Mouse (Mus musculus): ENCODE results near the gene 4930519P11Rik. TPM values are rescaled to one million over a fixed set of nuclear protein-coding genes. Genes with fewer than 3 reads are reported as not detected.
A peak's percentile ranks its signal among the peaks of the same experiment; 100 is the strongest.

4930519P11Rik gene
- total and polyA plus RNA-seq, 2 experiments from 2014 or later = 1.1 TPM; not detected in 1

- peaks cover 10% of the 10 kb centered on the region; the same call in 1 of the 2 replicates for H3K4me1 ChIP-seq (ENCODE audit: insufficient read depth)
- DNase-seq (no peak), ATAC-seq (no peak)
- peak overlapping the region; percentile 50; the same call in 1 of the 2 replicates for H3K27ac ChIP-seq (ENCODE audit: low read depth, low read length)
- WGBS = 14% methylated on average over 10 of the region's 10 CpGs
- H3K27me3 ChIP-seq (ENCODE audit: insufficient read depth, low read length) = no peaks in the 10 kb centered on the region
- H3K4me3 ChIP-seq (ENCODE audit: low read depth, low read length) = peak overlapping the region; percentile 83
- TF ChIP-seq CTCF (IDR thresholded peaks at IDR 0.05; ENCODE audit: low read depth) = no peak
- H3K4me2 ChIP-seq (ENCODE audit: low read depth) = peak overlapping the region; percentile 91
- H3K9ac ChIP-seq = peak overlapping the region; percentile 49; the same call in 1 of the 2 replicates
- H3K36me3 ChIP-seq (ENCODE audit: insufficient read depth) = no peaks in the 10 kb centered on the region
- H3K9me3 ChIP-seq (ENCODE audit: low read length) = no peaks in the 10 kb centered on the region
These were observed 44.7 kb downstream of the 4930519P11Rik start for GRCm38 (mm10) chr2:154568329-154569070.

- Histone ChIP-seq H3K9ac (no peak overlapping the region), H3K27ac (ENCODE audit: low read depth, low read length) (0 out of 2 replicates have a peak overlapping the region, but pooled peaks have one; percentile 50), H3K36me3 (ENCODE audit: insufficient read depth) (no peaks in the 10 kb centered on the region), H3K4me3 (ENCODE audit: low read depth, low read length) (no peak overlapping the region), H3K27me3 (ENCODE audit: insufficient read depth, low read length) (no peaks in the 10 kb centered on the region), H3K4me2 (ENCODE audit: low read depth) (no peak overlapping the region; the same call in 1 of the 2 replicates), H3K9me3 (ENCODE audit: low read length) (no peaks in the 10 kb centered on the region), H3K4me1 (ENCODE audit: insufficient read depth) (peaks cover 10% of the 10 kb centered on the region; the same call in 1 of the 2 replicates)
- ATAC-seq (no peak), DNase-seq (no peak)
- WGBS = 64% methylated on average over 2 of the region's 2 CpGs
- TF ChIP-seq CTCF (IDR thresholded peaks at IDR 0.05; ENCODE audit: low read depth) = no peak
These were observed 45.5 kb downstream of the 4930519P11Rik start for GRCm38 (mm10) chr2:154567766-154568165.

GRCm38 (mm10) chr2:154566641-154567040, 46.6 kb downstream of the 4930519P11Rik start:
- DNase-seq (no peak), ATAC-seq (no peak)
- H3K27me3 ChIP-seq (ENCODE audit: insufficient read depth, low read length) = no peaks in the 10 kb centered on the region
- no peak overlapping the region for H3K9ac ChIP-seq
- H3K4me3 ChIP-seq (ENCODE audit: low read depth, low read length) = no peak overlapping the region
- H3K27ac ChIP-seq (ENCODE audit: low read depth, low read length) = no peak overlapping the region
- no peaks in the 10 kb centered on the region for H3K9me3 ChIP-seq (ENCODE audit: low read length)
- H3K36me3 ChIP-seq (ENCODE audit: insufficient read depth) = no peaks in the 10 kb centered on the region
- 45% methylated on average over 8 of the region's 8 CpGs for WGBS
- H3K4me1 ChIP-seq (ENCODE audit: insufficient read depth) = peaks cover 10% of the 10 kb centered on the region; the same call in 1 of the 2 replicates
- no peak overlapping the region for H3K4me2 ChIP-seq (ENCODE audit: low read depth)
- no peak for TF ChIP-seq CTCF (IDR thresholded peaks at IDR 0.05; ENCODE audit: low read depth)

- Histone ChIP-seq H3K36me3 (ENCODE audit: insufficient read depth) (no peaks in the 10 kb centered on the region), H3K9me3 (ENCODE audit: low read length) (no peaks in the 10 kb centered on the region), H3K9ac (no peak overlapping the region), H3K27me3 (ENCODE audit: insufficient read depth, low read length) (no peaks in the 10 kb centered on the region), H3K4me2 (ENCODE audit: low read depth) (no peak overlapping the region), H3K27ac (ENCODE audit: low read depth, low read length) (no peak overlapping the region), H3K4me3 (ENCODE audit: low read depth, low read length) (no peak overlapping the region), H3K4me1 (ENCODE audit: insufficient read depth) (peaks cover 10% of the 10 kb centered on the region; the same call in 1 of the 2 replicates)
- no peak for TF ChIP-seq CTCF (IDR thresholded peaks at IDR 0.05; ENCODE audit: low read depth)
- ATAC-seq (no peak), DNase-seq (no peak)
- 62% methylated on average over 3 of the region's 3 CpGs for WGBS
These were observed 47.7 kb downstream of the 4930519P11Rik start for GRCm38 (mm10) chr2:154565562-154565961.

GRCm38 (mm10) chr2:154563612-154564170, 49.5 kb downstream of the 4930519P11Rik start:
- DNase-seq (no peak), ATAC-seq (no peak)
- 96% methylated on average over 22 of the region's 22 CpGs for WGBS
- no peaks in the 10 kb centered on the region for H3K9me3 ChIP-seq (ENCODE audit: low read length)
- H3K4me3 ChIP-seq (ENCODE audit: low read depth, low read length) = no peak overlapping the region
- no peak overlapping the region for H3K4me2 ChIP-seq (ENCODE audit: low read depth)
- H3K36me3 ChIP-seq (ENCODE audit: insufficient read depth) = no peaks in the 10 kb centered on the region
- H3K27ac ChIP-seq (ENCODE audit: low read depth, low read length) = no peak overlapping the region
- H3K9ac ChIP-seq = no peak overlapping the region
- no peaks in the 10 kb centered on the region for H3K27me3 ChIP-seq (ENCODE audit: insufficient read depth, low read length)
- no peak for TF ChIP-seq CTCF (IDR thresholded peaks at IDR 0.05; ENCODE audit: low read depth)
- H3K4me1 ChIP-seq (ENCODE audit: insufficient read depth) = peaks cover 6% of the 10 kb centered on the region; the same call in 1 of the 2 replicates

Other genes starting within 250 kb of the 4930519P11Rik start
- 14.3 and 14.7 TPM in 2 replicates for gene Cdk5rap1, start 240.4 kb downstream of the 4930519P11Rik start, total RNA-seq (2014; rRNA removed)
- gene Cdk5rap1, start 240.4 kb downstream of the 4930519P11Rik start, polyA plus RNA-seq (2015; fragmentation: Nextera tagmentation; extraction: Ambion mirVana) = 6.3 and 10.4 TPM in 2 replicates
- 23.0 and 25.3 TPM in 2 replicates for gene Snta1, start 205.3 kb downstream of the 4930519P11Rik start, total RNA-seq (2014; rRNA removed)
- 14.8 and 15.8 TPM in 2 replicates for gene Snta1, start 205.3 kb downstream of the 4930519P11Rik start, polyA plus RNA-seq (2015; fragmentation: Nextera tagmentation; extraction: Ambion mirVana)
- gene Cbfa2t2, start 177.0 kb downstream of the 4930519P11Rik start, total RNA-seq (2014; rRNA removed) = 32.5 and 41.8 TPM in 2 replicates
- 22.1 and 31.9 TPM in 2 replicates for gene Cbfa2t2, start 177.0 kb downstream of the 4930519P11Rik start, polyA plus RNA-seq (2015; fragmentation: Nextera tagmentation; extraction: Ambion mirVana)
- gene 1700003F12Rik, start 66.4 kb downstream of the 4930519P11Rik start, total RNA-seq (2014; rRNA removed) = 1.7 and 6.4 TPM in 2 replicates
- gene 1700003F12Rik, start 66.4 kb downstream of the 4930519P11Rik start, polyA plus RNA-seq (2015; fragmentation: Nextera tagmentation; extraction: Ambion mirVana) = 2.8 and 3.2 TPM in 2 replicates
- gene Actl10, start 61.7 kb downstream of the 4930519P11Rik start, total RNA-seq (2014; rRNA removed) = 0.15 and 0.48 TPM in 2 replicates
- gene Actl10, start 61.7 kb downstream of the 4930519P11Rik start, polyA plus RNA-seq (2015; fragmentation: Nextera tagmentation; extraction: Ambion mirVana) = 0.13 TPM in 1 of 2 replicates, not detected in the other
- 14.5 and 16.3 TPM in 2 replicates for gene Necab3, start 54.5 kb downstream of the 4930519P11Rik start, total RNA-seq (2014; rRNA removed)
- gene Necab3, start 54.5 kb downstream of the 4930519P11Rik start, polyA plus RNA-seq (2015; fragmentation: Nextera tagmentation; extraction: Ambion mirVana) = 14.7 and 17.2 TPM in 2 replicates
- 2.8 and 3.0 TPM in 2 replicates for gene E2f1, start 43.5 kb downstream of the 4930519P11Rik start, total RNA-seq (2014; rRNA removed)
- gene E2f1, start 43.5 kb downstream of the 4930519P11Rik start, polyA plus RNA-seq (2015; fragmentation: Nextera tagmentation; extraction: Ambion mirVana) = 4.7 and 4.9 TPM in 2 replicates
- gene Pxmp4, start 9.7 kb downstream of the 4930519P11Rik start, total RNA-seq (2014; rRNA removed) = 13.2 and 15.0 TPM in 2 replicates
- gene Pxmp4, start 9.7 kb downstream of the 4930519P11Rik start, polyA plus RNA-seq (2015; fragmentation: Nextera tagmentation; extraction: Ambion mirVana) = 16.6 and 17.9 TPM in 2 replicates
- 8.8 and 10.2 TPM in 2 replicates for gene Zfp341, start 140 bp downstream of the 4930519P11Rik start, total RNA-seq (2014; rRNA removed)
- gene Zfp341, start 140 bp downstream of the 4930519P11Rik start, polyA plus RNA-seq (2015; fragmentation: Nextera tagmentation; extraction: Ambion mirVana) = 1.3 and 1.4 TPM in 2 replicates
- 176 and 191 TPM in 2 replicates for gene Chmp4b, start 38.3 kb upstream of the 4930519P11Rik start, total RNA-seq (2014; rRNA removed)
- gene Chmp4b, start 38.3 kb upstream of the 4930519P11Rik start, polyA plus RNA-seq (2015; fragmentation: Nextera tagmentation; extraction: Ambion mirVana) = 28.9 and 29.4 TPM in 2 replicates
- not detected in 2 replicates for gene Gm14214, start 156.6 kb upstream of the 4930519P11Rik start, total RNA-seq (2014; rRNA removed)
- not detected in 2 replicates for gene Gm14214, start 156.6 kb upstream of the 4930519P11Rik start, polyA plus RNA-seq (2015; fragmentation: Nextera tagmentation; extraction: Ambion mirVana)
- gene Raly, start 177.7 kb upstream of the 4930519P11Rik start, total RNA-seq (2014; rRNA removed) = 174 and 222 TPM in 2 replicates
- gene Raly, start 177.7 kb upstream of the 4930519P11Rik start, polyA plus RNA-seq (2015; fragmentation: Nextera tagmentation; extraction: Ambion mirVana) = 22.2 and 23.6 TPM in 2 replicates
- gene a, start 178.0 kb upstream of the 4930519P11Rik start, total RNA-seq (2014; rRNA removed) = 0.90 and 2.5 TPM in 2 replicates
- 2.9 and 3.5 TPM in 2 replicates for gene a, start 178.0 kb upstream of the 4930519P11Rik start, polyA plus RNA-seq (2015; fragmentation: Nextera tagmentation; extraction: Ambion mirVana)

All from forebrain, postnatal 0 days (tissue).